Mouse (Mus musculus) heart, embryonic 12.5 days (tissue): ENCODE results near the gene Tchhl1. TPM values are rescaled to one million over a fixed set of nuclear protein-coding genes. Genes with fewer than 3 reads are reported as not detected.
A peak's percentile ranks its signal among the peaks of the same experiment; 100 is the strongest.

Experiments used
- ATAC-seq: fragments of 200-750 bp; cut with Nextera tagmentation; 2 replicates; pipeline ENCODE4 v1.8.0; 2017; ENCODE audit warnings: moderate TSS enrichment, moderate library complexity; ENCODE audit not compliant: insufficient number of reproducible peaks, low FRiP score
- H3K27ac ChIP-seq: fragments of 300-500 bp; sonication (generic); 2 replicates; pipeline ENCODE4 v1.5.1; 2016; ENCODE audit warnings: mild to moderate bottlenecking, moderate library complexity; ENCODE audit not compliant: poor library complexity, severe bottlenecking
- H3K27me3 ChIP-seq: fragments of 300-500 bp; sonication (generic); replicated peaks from 2 replicates; pipeline ENCODE4 v1.6.1; 2016; ENCODE audit warnings: mild to moderate bottlenecking, moderate library complexity
- H3K36me3 ChIP-seq: fragments of 300-500 bp; sonication (generic); 2 replicates; pipeline ENCODE4 v1.6.1; 2016; ENCODE audit warnings: mild to moderate bottlenecking, moderate library complexity
- H3K4me1 ChIP-seq: fragments of 300-500 bp; sonication (generic); replicated peaks from 2 replicates; pipeline ENCODE4 v1.6.1; 2016; ENCODE audit warnings: mild to moderate bottlenecking
- H3K4me2 ChIP-seq: fragments of 300-500 bp; sonication (generic); 2 replicates; pipeline ENCODE4 v1.6.1; 2016; ENCODE audit warnings: mild to moderate bottlenecking, moderate library complexity
- H3K4me3 ChIP-seq: fragments of 300-500 bp; sonication (generic); 2 replicates; pipeline ENCODE4 v1.5.1; 2016; ENCODE audit warnings: mild to moderate bottlenecking
- H3K9ac ChIP-seq: fragments of 300-500 bp; sonication (generic); 2 replicates; pipeline ENCODE4 v1.6.1; 2016; ENCODE audit warnings: mild to moderate bottlenecking, moderate library complexity
- H3K9me3 ChIP-seq: fragments of 300-500 bp; sonication (generic); replicated peaks from 2 replicates; pipeline ENCODE4 v1.6.1; 2016; ENCODE audit warnings: mild to moderate bottlenecking, moderate library complexity
- WGBS: fragments of 180-500 bp; shearing (Covaris S2); methylation state at CpG from one replicate; pipeline ENCODE4 v1.1.7; 2016; 5-methylcytosine and 5-hydroxymethylcytosine counted together
- polyA plus RNA-seq: library from polyadenylated mRNA; unstranded; fragments of >200 nt; fragmentation: Nextera tagmentation; extraction: Ambion mirVana; gene quantifications from 2 replicates; pipeline ENCODE4 v1.2.1, GENCODE M21; 2016

Gene Tchhl1
- polyA plus RNA-seq, 1 experiment from 2014 or later: not detected

DNA sequence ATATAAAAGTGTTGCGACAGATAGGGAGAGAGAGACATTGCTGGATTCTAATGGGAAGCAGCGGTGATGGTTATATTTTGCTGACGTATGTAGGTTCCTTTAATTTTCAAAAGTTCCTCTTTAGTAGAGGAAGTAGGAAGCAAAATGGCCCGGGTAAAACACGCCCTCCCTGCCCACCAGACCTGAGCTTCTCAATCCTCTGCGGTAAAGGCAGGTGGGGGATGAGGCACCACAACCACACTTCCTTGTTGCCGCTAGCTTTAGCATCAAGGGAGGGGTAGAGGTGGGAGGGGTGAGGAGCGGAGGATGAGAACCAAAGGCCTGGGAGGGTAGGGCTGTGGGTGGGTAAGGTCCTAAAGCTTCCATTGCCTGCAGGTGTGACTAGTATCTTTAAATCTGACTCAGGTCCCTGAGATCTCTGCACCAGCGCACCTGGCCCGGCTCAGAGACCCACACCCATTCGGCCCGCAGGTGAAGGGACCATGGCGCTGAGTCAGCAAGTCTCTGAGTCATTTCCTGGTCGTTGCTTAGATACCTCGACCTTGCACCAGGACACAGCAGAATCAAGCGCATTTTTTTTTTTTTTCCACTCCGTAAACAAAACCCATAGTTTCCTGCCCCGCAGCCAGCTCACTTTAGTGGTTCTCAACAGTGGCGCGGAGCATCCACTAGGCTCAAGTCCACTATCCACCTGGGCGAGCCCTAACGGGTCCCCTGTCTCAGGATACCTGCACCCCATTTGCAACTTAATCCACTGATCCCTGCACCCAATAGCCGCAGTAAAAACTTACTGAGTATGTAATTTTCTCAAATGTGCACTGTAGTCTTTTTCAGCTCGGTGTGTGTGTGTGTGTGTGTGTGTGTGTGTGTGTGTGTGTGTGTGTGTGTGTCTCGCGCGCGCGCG, 37.7 kb downstream of the Tchhl1 start:
- Histone ChIP-seq H3K27ac (no peak overlapping the region), H3K9ac (no peak overlapping the region), H3K4me1 (no peaks in the 10 kb centered on the region), H3K4me3 (0 out of 2 replicates have a peak overlapping the region, but pooled peaks have one; percentile 3), H3K27me3 (no peaks in the 10 kb centered on the region), H3K9me3 (no peaks in the 10 kb centered on the region), H3K36me3 (no peaks in the 10 kb centered on the region), H3K4me2 (peak overlapping the region; percentile 42)
- WGBS: 36% methylated on average over 30 of the region's 30 CpGs
- ATAC-seq: no peak

DNA sequence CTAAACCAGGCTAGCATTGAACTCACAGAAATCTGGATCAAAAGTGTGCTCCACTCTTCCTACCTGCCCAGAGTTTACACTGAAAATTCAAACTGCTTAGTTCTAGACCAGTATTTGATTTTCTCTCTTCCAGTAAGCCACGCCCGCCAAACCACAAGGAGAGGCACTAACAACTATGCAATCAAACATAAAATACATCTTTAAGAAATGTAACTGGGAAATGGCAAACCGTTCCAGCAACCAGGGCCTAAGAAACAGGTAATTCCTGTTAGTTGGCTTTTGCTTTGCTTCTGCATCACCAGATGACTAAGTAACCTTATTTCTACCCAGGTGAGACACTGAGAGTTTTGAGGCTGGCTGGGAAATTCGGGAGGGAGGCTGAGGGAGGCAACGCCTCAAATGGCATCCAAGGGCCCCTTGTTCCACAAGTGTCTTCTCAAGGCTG, 38.3 kb downstream of the Tchhl1 start:
- no peaks in the 10 kb centered on the region for H3K27me3 ChIP-seq
- peak overlapping the region; percentile 42; the same call in 1 of the 2 replicates for H3K4me2 ChIP-seq
- WGBS: 67% methylated on average over 5 of the region's 5 CpGs
- H3K36me3 ChIP-seq: no peaks in the 10 kb centered on the region
- H3K9ac ChIP-seq: no peak overlapping the region
- no peak overlapping the region for H3K4me3 ChIP-seq
- no peaks in the 10 kb centered on the region for H3K9me3 ChIP-seq
- ATAC-seq: no peak
- H3K4me1 ChIP-seq: no peaks in the 10 kb centered on the region
- no peak overlapping the region for H3K27ac ChIP-seq

DNA sequence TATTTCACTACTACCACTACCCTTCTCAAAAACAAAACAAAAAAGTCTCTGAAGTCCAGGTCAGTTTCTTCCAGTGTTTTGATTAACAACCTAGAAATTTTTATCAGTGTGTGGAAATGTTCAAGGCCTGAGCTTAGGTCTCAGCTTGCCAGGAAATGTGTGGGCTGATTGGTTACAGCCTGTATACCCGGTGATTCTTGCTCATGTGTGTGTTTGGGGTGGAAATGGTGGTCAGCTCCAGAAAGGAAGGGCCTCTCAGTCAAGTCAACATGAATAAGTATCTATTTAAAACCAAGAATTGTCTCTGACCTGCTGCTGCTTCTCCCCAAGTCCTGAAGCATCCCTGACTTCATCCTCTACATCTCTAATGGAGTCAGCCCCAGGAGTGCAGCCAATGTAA, 40.7 kb downstream of the Tchhl1 start:
- no peaks in the 10 kb centered on the region for H3K27me3 ChIP-seq
- H3K4me1 ChIP-seq: no peaks in the 10 kb centered on the region
- no peak overlapping the region for H3K4me3 ChIP-seq
- WGBS: 34% methylated on average over 1 of the region's 1 CpGs
- H3K27ac ChIP-seq: no peak overlapping the region
- ATAC-seq: no peak
- no peaks in the 10 kb centered on the region for H3K36me3 ChIP-seq
- H3K4me2 ChIP-seq: no peak overlapping the region
- H3K9ac ChIP-seq: no peak overlapping the region
- no peaks in the 10 kb centered on the region for H3K9me3 ChIP-seq

DNA sequence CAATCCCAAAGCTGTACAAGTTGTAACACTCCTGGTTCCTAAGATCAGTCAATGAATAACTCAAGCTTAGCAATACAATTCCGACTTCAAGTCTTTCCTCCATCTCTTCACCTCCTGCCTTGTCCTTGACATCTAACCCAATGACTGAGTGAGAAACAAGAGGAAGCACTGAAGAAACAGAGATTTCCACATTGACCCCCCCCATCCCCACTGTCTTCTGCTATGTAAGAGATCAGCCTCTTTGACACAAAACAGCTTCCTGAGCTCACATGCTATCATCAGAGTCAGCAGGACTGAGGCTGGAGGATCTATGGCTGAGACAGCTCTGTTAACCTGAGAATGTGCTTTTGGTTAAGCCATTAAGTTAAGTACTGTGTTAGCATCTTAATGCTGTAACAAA, 42.5 kb downstream of the Tchhl1 start:
- 67% methylated on average over 1 of the region's 1 CpGs for WGBS
- H3K27ac ChIP-seq: no peak overlapping the region
- H3K9ac ChIP-seq: no peak overlapping the region

DNA sequence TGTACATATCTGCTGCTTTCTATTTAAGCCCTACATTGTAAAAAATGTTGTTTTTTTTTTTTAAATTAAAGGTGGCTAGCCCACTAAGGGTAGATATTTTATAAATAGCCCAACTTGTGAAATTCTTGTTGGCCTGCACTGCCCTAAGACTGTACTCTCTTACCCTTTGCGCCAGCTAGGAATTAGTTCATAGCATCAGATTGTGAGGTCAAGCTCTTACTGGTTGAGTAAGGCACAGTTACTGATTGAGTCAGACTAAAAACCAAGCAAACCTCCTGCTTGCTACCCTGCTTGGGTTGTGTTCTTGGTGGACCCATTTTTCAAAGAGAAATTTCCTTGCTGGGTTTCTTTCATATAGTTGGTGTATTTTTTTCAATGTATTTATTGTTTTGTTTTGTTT, 43.2 kb downstream of the Tchhl1 start:
- no peak overlapping the region for H3K4me3 ChIP-seq
- ATAC-seq: no peak
- 89% methylated on average over 1 of the region's 1 CpGs for WGBS

More for the DNA sequence above, 42.5 kb downstream of the Tchhl1 start:
- H3K4me3 ChIP-seq: no peak overlapping the region
- no peaks in the 10 kb centered on the region for H3K9me3 ChIP-seq
- no peak overlapping the region for H3K4me2 ChIP-seq
- H3K36me3 ChIP-seq: no peaks in the 10 kb centered on the region
- ATAC-seq: no peak
- no peaks in the 10 kb centered on the region for H3K27me3 ChIP-seq
- no peaks in the 10 kb centered on the region for H3K4me1 ChIP-seq

DNA sequence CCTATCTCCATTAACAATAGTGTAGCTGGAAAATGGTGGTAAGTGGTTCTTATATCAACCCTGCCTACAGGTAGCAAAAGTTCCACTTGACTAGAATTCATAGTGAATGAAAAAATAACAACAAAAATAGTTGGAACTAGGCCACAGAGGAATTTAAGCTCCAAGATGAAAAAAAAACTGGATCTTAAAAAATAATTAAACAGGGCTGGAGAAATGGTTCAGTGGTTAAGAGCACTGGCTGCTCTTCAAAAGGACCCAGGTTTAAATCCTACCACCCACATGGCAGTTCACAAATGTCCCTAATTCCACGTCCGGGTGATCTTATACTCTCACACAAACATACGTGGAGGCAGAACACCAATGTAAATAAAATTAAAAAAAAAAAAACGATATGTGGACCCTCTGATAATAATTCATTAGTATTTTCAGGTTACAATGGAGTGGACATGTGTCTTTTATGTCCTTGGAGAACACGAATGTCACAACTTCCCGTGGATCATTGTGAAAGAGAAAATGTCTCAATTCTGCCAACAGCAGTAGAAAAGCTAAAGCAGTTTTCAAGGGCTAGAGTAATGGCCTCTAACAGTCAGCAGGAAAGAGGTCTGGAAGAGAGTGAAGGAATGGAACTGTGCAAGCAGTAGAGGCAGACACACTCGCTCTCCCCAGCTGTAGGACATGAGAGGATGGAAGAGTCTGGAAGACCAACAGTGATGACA, 44.0 kb downstream of the Tchhl1 start:
- Histone ChIP-seq H3K4me2 (no peak overlapping the region), H3K36me3 (no peaks in the 10 kb centered on the region), H3K4me3 (no peak overlapping the region), H3K27me3 (no peaks in the 10 kb centered on the region), H3K4me1 (no peaks in the 10 kb centered on the region), H3K27ac (no peak overlapping the region), H3K9ac (no peak overlapping the region), H3K9me3 (no peaks in the 10 kb centered on the region)
- 76% methylated on average over 7 of the region's 7 CpGs for WGBS
- no peak for ATAC-seq

More for the DNA sequence above, 43.2 kb downstream of the Tchhl1 start:
- Histone ChIP-seq H3K9ac (no peak overlapping the region), H3K4me1 (no peaks in the 10 kb centered on the region), H3K4me2 (no peak overlapping the region), H3K9me3 (no peaks in the 10 kb centered on the region), H3K27ac (no peak overlapping the region), H3K27me3 (no peaks in the 10 kb centered on the region), H3K36me3 (no peaks in the 10 kb centered on the region)

DNA sequence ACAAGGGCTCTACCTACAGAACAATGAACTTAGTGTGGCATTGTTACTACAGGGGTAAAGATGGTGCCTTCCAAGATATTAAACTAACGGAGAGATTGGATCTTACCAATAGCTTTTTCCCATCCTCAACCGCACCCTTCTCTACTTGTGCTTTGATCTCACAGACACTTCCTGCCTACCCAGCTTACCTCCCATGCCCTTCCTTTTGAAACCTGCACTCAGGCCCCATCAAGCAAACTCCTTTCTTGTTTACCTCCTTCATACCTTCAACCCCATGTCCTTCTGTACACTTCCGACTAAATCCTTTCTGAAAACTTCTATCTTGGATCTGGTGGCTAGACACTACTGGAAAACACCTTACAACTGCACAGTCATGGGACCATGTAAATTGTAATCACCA, 46.1 kb downstream of the Tchhl1 start:
- Histone ChIP-seq H3K36me3 (no peaks in the 10 kb centered on the region), H3K4me3 (no peak overlapping the region), H3K4me2 (no peak overlapping the region), H3K27ac (no peak overlapping the region), H3K4me1 (no peaks in the 10 kb centered on the region), H3K27me3 (no peaks in the 10 kb centered on the region), H3K9ac (no peak overlapping the region), H3K9me3 (no peaks in the 10 kb centered on the region)
- WGBS: 88% methylated on average over 3 of the region's 3 CpGs
- no peak for ATAC-seq

DNA sequence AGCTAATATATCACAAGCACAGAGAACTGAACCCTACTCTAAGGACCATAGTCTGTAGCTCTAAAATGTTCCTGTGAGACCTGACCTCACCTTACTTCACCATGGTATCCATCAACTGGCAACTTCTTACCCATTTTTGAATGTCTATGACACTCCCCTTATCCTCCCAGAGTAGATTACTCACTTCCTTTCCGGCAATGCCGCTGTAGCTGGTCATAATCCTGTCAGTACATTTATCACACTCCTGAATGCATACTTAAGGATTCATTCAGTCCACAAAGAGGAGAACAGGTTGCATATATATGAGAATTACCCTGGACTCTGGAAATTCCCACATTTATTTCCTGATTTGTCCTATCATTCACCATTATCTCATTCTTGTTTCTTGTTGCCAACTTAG, 48.8 kb downstream of the Tchhl1 start:
- no peaks in the 10 kb centered on the region for H3K9me3 ChIP-seq
- no peak overlapping the region for H3K4me3 ChIP-seq
- WGBS: 58% methylated on average over 2 of the region's 2 CpGs
- H3K9ac ChIP-seq: no peak overlapping the region
- H3K36me3 ChIP-seq: no peaks in the 10 kb centered on the region
- no peaks in the 10 kb centered on the region for H3K27me3 ChIP-seq
- no peak for ATAC-seq
- no peak overlapping the region for H3K4me2 ChIP-seq
- H3K27ac ChIP-seq: no peak overlapping the region
- peaks cover 9% of the 10 kb centered on the region for H3K4me1 ChIP-seq

DNA sequence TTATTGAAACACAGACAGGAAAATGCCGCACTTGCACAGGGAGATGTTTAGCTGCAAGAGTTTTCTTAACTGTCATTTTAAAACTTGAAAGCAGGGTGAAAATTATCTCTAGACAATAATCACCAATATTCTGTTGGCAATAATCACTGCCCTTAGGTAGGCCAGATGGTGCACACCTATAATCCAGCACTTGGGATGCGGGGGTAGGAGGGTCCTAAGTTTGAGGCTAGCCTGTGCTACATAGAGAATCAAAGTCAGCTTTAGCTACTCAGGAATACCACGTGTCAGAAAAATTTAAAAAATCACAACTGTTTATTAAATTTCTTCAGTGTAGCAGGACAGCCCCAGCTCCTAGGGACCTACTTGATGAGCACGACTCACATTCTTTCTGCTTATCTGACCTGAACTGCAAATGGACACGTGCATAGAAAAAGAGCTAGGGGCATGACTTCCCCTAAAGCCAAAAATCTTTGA, 51.3 kb downstream of the Tchhl1 start:
- ATAC-seq: peak; percentile 5; the same call in 1 of the 2 replicates
- Histone ChIP-seq H3K27ac (no peak overlapping the region), H3K4me1 (peaks cover 21% of the 10 kb centered on the region), H3K9me3 (no peaks in the 10 kb centered on the region), H3K4me3 (peak overlapping the region; percentile 88), H3K36me3 (peaks cover 10% of the 10 kb centered on the region), H3K27me3 (no peaks in the 10 kb centered on the region), H3K4me2 (peak overlapping the region; percentile 74), H3K9ac (peak overlapping the region; percentile 86; the same call in 1 of the 2 replicates)
- 43% methylated on average over 5 of the region's 5 CpGs for WGBS

DNA sequence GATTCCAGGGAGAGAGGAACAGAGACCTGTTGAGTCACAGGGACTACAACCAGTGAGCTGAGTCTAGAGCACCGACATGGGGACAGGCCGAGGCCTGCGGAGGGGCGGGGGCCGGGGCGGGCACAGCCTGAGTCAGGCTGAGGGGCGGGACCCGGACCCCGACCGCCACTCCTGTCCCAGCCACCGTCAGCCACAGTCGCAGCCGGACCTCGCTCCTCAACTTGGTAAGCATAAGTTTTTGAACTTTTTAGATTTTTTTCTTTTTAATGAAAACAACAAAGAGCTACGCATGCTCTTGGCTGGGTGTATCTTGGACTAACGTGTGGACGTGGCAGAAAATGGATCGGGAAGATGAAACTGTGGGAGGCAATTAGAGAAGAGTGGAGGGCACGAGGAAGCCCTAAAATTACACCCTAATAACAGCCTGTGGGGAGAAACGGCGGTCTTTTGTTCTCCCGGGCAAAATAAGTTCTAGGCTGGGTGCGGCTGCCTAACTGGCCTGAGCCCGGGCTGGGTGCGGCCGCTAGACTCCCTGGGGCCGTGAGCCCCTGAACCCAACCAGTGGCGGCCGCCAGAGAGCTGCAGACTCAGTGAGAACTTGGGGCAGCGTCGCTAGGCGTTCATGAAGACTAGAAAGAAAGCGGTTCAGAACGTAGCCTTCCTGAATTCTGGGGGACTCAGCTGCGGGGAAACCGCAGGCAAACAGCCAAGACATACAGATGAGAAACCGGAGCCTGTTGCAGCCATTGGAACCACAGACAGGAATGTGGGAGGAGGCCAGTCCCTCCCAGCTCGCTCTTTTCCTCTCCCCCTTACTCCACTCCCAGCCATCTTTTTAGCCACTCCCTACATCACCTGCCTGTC, 52.0 kb downstream of the Tchhl1 start, which contains the start of gene S100a11:
Gene S100a11 (plus strand): TSS at position 159 of the 864 bp plus-strand sequence.
- Histone ChIP-seq H3K4me2 (peak within 1 kb of the TSS; percentile 74), H3K9ac (peak within 1 kb of the TSS; percentile 86), H3K27me3 (no peaks in the 10 kb centered on the region), H3K4me3 (peak within 1 kb of the TSS; percentile 88), H3K36me3 (peaks cover 17% of the 10 kb centered on the region), H3K4me1 (peaks cover 21% of the 10 kb centered on the region), H3K9me3 (no peaks in the 10 kb centered on the region), H3K27ac (peak within 1 kb of the TSS; percentile 93)
- ATAC-seq: peak; percentile 93
- WGBS: under 1% methylated on average over 38 of the region's 38 CpGs
